Mouse (Mus musculus) MEL (cell line): ENCODE results near the gene Hist1h2ag. TPM values are rescaled to one million over a fixed set of nuclear protein-coding genes. Genes with fewer than 3 reads are reported as not detected.

Source experiments
- DNase-seq: peaks from one replicate; pipeline ENCODE4 v3.0.0; 2011; ENCODE audit warnings: low read depth, low spot score
- H3K27ac ChIP-seq: 2 replicates; pipeline ENCODE4 v1.5.1; 2012; ENCODE audit warnings: low read depth, mild to moderate bottlenecking, control low read depth, low read length, moderate library complexity; ENCODE audit not compliant: control insufficient read depth
- H3K27me3 ChIP-seq, 2 experiments: fragments of 150-350 bp in 1 of 2; sonication (generic) in 1 of 2; 2 replicates each; pipeline ENCODE4 v1.6.1; 2012; ENCODE audit warnings: low read length in 2 of 2, mild to moderate bottlenecking in 2 of 2, improper control_type of control experiment in 1 of 2, moderate library complexity in 1 of 2; ENCODE audit not compliant: insufficient read depth in 2 of 2, control insufficient read depth in 1 of 2
- H3K36me3 ChIP-seq, 2 experiments: 2 replicates each; pipeline ENCODE4 v1.6.1; 2012 to 2014; ENCODE audit warnings: low read length in 2 of 2, improper control_type of control experiment in 1 of 2, inconsistent platforms in 1 of 2, mild to moderate bottlenecking in 1 of 2; ENCODE audit not compliant: insufficient read depth in 2 of 2, control insufficient read depth in 1 of 2
- H3K4me1 ChIP-seq, 2 experiments: fragments of 150-350 bp in 1 of 2; sonication (generic) in 1 of 2; 2 replicates each; pipeline ENCODE4 v1.6.1; 2012; ENCODE audit warnings: low read length in 2 of 2, improper control_type of control experiment in 1 of 2, mild to moderate bottlenecking in 1 of 2; ENCODE audit not compliant: insufficient read depth in 2 of 2, control insufficient read depth in 1 of 2
- H3K4me3 ChIP-seq, 2 experiments: fragments of 150-350 bp in 1 of 2; sonication (generic) in 1 of 2; 2 replicates each; pipeline ENCODE4 v1.5.1; 2012; ENCODE audit warnings: low read depth in 2 of 2, low read length in 2 of 2, mild to moderate bottlenecking in 2 of 2, moderate library complexity in 2 of 2, control low read depth in 1 of 2, improper control_type of control experiment in 1 of 2; ENCODE audit not compliant: control insufficient read depth in 1 of 2, insufficient read depth in 1 of 2
- H3K79me2 ChIP-seq: 2 replicates; pipeline ENCODE4 v1.6.1; 2012; ENCODE audit warnings: mild to moderate bottlenecking, low read length, moderate library complexity; ENCODE audit not compliant: control insufficient read depth, poor library complexity, insufficient read depth
- H3K9ac ChIP-seq: 2 replicates; pipeline ENCODE4 v1.6.1; 2012; ENCODE audit warnings: low read depth, mild to moderate bottlenecking, control low read depth, low read length, moderate library complexity; ENCODE audit not compliant: control insufficient read depth, poor library complexity, severe bottlenecking
- H3K9me3 ChIP-seq: fragments of 150-350 bp; sonication (generic); replicated peaks from 2 replicates; pipeline ENCODE4 v1.6.1; 2012; ENCODE audit warnings: mild to moderate bottlenecking, low read length, improper control_type of control experiment, moderate library complexity; ENCODE audit not compliant: insufficient read depth
- CHD1 ChIP-seq: IDR thresholded peaks from 2 replicates; pipeline ENCODE4 v1.6.1; 2012; ENCODE audit warnings: low read depth, mild to moderate bottlenecking, inconsistent platforms, low read length, improper control_type of control experiment
- CHD2 ChIP-seq: IDR thresholded peaks from 2 replicates; pipeline ENCODE4 v1.6.1; 2011; ENCODE audit warnings: low read length, improper control_type of control experiment
- ELF1 ChIP-seq: IDR thresholded peaks from 2 replicates; pipeline ENCODE4 v1.6.1; 2014; ENCODE audit warnings: low read depth, mild to moderate bottlenecking, inconsistent platforms, low read length, improper control_type of control experiment, moderate library complexity
- ETS1 ChIP-seq: IDR thresholded peaks from 2 replicates; pipeline ENCODE4 v1.6.1; 2012; ENCODE audit warnings: low read depth, mild to moderate bottlenecking, inconsistent platforms, low read length, improper control_type of control experiment, moderate library complexity
- HCFC1 ChIP-seq: IDR thresholded peaks from 2 replicates; pipeline ENCODE4 v1.6.1; 2012; ENCODE audit warnings: low read depth, mild to moderate bottlenecking, inconsistent platforms, low read length, improper control_type of control experiment, moderate library complexity
- KAT2A ChIP-seq: conservative IDR thresholded peaks from 2 replicates; pipeline ENCODE4 v1.6.1; 2012; ENCODE audit warnings: low read depth, low read length, improper control_type of control experiment, inconsistent platforms
- MAFK ChIP-seq: IDR thresholded peaks from 2 replicates; pipeline ENCODE4 v1.6.1; 2011; ENCODE audit warnings: low read depth, mild to moderate bottlenecking, low read length, improper control_type of control experiment, borderline replicate concordance
- MYB ChIP-seq: IDR thresholded peaks from 2 replicates; pipeline ENCODE4 v1.6.1; 2011; ENCODE audit warnings: mild to moderate bottlenecking, low read depth, low read length, improper control_type of control experiment
- MYC ChIP-seq: IDR thresholded peaks from 2 replicates; pipeline ENCODE4 v1.6.1; 2011; ENCODE audit warnings: low read depth, mild to moderate bottlenecking, low read length, improper control_type of control experiment, moderate library complexity
- NELFE ChIP-seq: IDR thresholded peaks from 2 replicates; pipeline ENCODE4 v1.6.1; 2011; ENCODE audit warnings: low read depth, low read length, improper control_type of control experiment
- NRF1 ChIP-seq: IDR thresholded peaks from 2 replicates; pipeline ENCODE4 v1.6.1; 2014; ENCODE audit warnings: low read depth, mild to moderate bottlenecking, inconsistent platforms, low read length, improper control_type of control experiment, moderate library complexity; ENCODE audit not compliant: poor library complexity, insufficient read depth, severe bottlenecking
- POLR2A ChIP-seq, 2 experiments: IDR thresholded peaks; 2 replicates each; pipeline ENCODE4 v1.6.1; 2011 to 2012; ENCODE audit warnings: low read length in 2 of 2, mild to moderate bottlenecking in 2 of 2, control low read depth in 1 of 2, improper control_type of control experiment in 1 of 2, low read depth in 1 of 2, moderate library complexity in 1 of 2; ENCODE audit not compliant: control insufficient read depth in 1 of 2, insufficient read depth in 1 of 2, poor library complexity in 1 of 2
- POLR2AphosphoS5 ChIP-seq: IDR thresholded peaks from 2 replicates; pipeline ENCODE4 v1.6.1; 2012; ENCODE audit warnings: low read depth, borderline replicate concordance, mild to moderate bottlenecking, inconsistent platforms, low read length, moderate library complexity, mixed read lengths
- RCOR1 ChIP-seq: IDR thresholded peaks from 2 replicates; pipeline ENCODE4 v1.6.1; 2012; ENCODE audit warnings: low read depth, mild to moderate bottlenecking, inconsistent platforms, low read length, improper control_type of control experiment
- SIN3A ChIP-seq: IDR thresholded peaks from 2 replicates; pipeline ENCODE4 v1.6.1; 2012; ENCODE audit warnings: low read length, improper control_type of control experiment, inconsistent platforms
- SMC3 ChIP-seq: IDR thresholded peaks from 2 replicates; pipeline ENCODE4 v1.6.1; 2011; ENCODE audit warnings: low read depth, low read length, improper control_type of control experiment
- TBP ChIP-seq: IDR thresholded peaks from 2 replicates; pipeline ENCODE4 v1.8.0; 2011; ENCODE audit warnings: low read depth, low read length, improper control_type of control experiment
- ZKSCAN1 ChIP-seq: IDR thresholded peaks from 2 replicates; pipeline ENCODE4 v1.6.1; 2012; ENCODE audit warnings: low read depth, mild to moderate bottlenecking, inconsistent platforms, low read length, improper control_type of control experiment, moderate library complexity
- ZMIZ1 ChIP-seq: IDR thresholded peaks from 2 replicates; pipeline ENCODE4 v1.6.1; 2012; ENCODE audit warnings: low read depth, mild to moderate bottlenecking, inconsistent platforms, low read length, improper control_type of control experiment, moderate library complexity
- polyA plus RNA-seq, 2 experiments: library from polyadenylated mRNA; stranded (reverse) in 1 of 2; unstranded in 1 of 2; fragments of >175 nt in 1 of 2; fragments of >200 nt in 1 of 2; gene quantifications; 2 replicates each; pipeline versions ENCODE4 v1.2.1 to v1.2.4; 2012; ENCODE audit warnings: low replicate concordance in 2 of 2, low read depth in 1 of 2; ENCODE audit not compliant: insufficient read length in 2 of 2, insufficient read depth in 1 of 2, missing spikeins in 1 of 2
- total RNA-seq: library from RNA; depleted of rRNA; stranded (reverse); fragments of 300-350 nt; gene quantifications from 2 replicates; pipeline ENCODE4 v1.2.3, GENCODE M21; 2012

Hist1h2ag gene
- total and polyA plus RNA-seq, 3 experiments: 5.9 to 766 TPM; not detected in 1

- Histone ChIP-seq H3K4me3 (peak overlapping the region; percentile 40 to 43), H3K79me2 (no peaks in the 10 kb centered on the region), H3K4me1 (peaks cover 0 to 21% of the 10 kb centered on the region in 2 experiments; a peak in 2 of 4 replicates)
- peak; percentile 80 for DNase-seq
- TF ChIP-seq SIN3A (peak; percentile 43), POLR2A (IDR thresholded peaks at IDR 0.05; ENCODE audit: control insufficient read depth in 1 of 2, insufficient read depth in 1 of 2, low read depth in 1 of 2, low read length in 2 of 2, poor library complexity in 1 of 2) (0 out of 4 replicates have a peak, but pooled peaks of 1 of the 2 experiments have one; percentile 16), SMC3 (no peak), NELFE (no peak), ZMIZ1 (no peak), KAT2A (no peak), HCFC1 (0 out of 2 replicates have a peak, but pooled peaks have one; percentile 23)
- TF ChIP-seq, all 39 proteins: peak for 3
- Histone ChIP-seq H3K27ac (peak overlapping the region; percentile 33; the same call in 1 of the 2 replicates), H3K36me3 (peaks cover 0 to 12% of the 10 kb centered on the region in 2 experiments; a peak in 2 of 4 replicates), H3K9ac (peak overlapping the region; percentile 32), H3K9me3 (no peaks in the 10 kb centered on the region), H3K27me3 (peaks cover 2 to 6% of the 10 kb centered on the region in 2 experiments; a peak in 3 of 4 replicates)
These were observed 40.9 kb downstream of the Hist1h2ag start for GRCm38 (mm10) chr13:22001823-22002222.

DNA sequence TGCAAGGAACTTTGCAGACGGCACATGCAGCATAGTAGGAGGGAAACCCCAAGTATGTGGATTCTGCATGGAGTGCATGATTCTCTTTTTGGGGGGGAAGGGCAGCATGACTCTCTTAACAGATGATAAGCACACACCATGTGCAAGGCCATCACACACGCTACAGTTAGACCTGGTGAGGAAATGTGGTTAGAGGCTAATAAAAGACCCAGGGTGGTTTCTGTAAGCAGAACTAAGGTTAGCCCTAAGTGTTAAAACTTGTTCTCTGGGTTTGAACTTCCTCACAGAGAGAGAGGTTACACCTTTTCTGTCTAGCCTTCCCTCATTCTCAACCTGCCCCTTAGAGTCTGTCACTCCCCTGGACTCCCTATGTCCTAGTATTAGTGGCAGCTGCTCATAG lies 41.4 kb downstream of the Hist1h2ag start:
- no peak for DNase-seq
- TF ChIP-seq HCFC1 (0 out of 2 replicates have a peak, but pooled peaks have one; percentile 28), MYC (no peak), MAFK (no peak), ELF1 (no peak), POLR2AphosphoS5 (no peak), MYB (no peak)
- peaks cover 0 to 21% of the 10 kb centered on the region in 2 experiments; a peak in 2 of 4 replicates for H3K4me1 ChIP-seq
- H3K4me3 ChIP-seq: peak overlapping the region; percentile 40 to 43
- peak overlapping the region; percentile 33; the same call in 1 of the 2 replicates for H3K27ac ChIP-seq
- no peaks in the 10 kb centered on the region for H3K9me3 ChIP-seq
- peaks cover 0 to 12% of the 10 kb centered on the region in 2 experiments; a peak in 2 of 4 replicates for H3K36me3 ChIP-seq
- H3K79me2 ChIP-seq: no peaks in the 10 kb centered on the region
- peaks cover 2 to 6% of the 10 kb centered on the region in 2 experiments; a peak in 3 of 4 replicates for H3K27me3 ChIP-seq
- peak overlapping the region; percentile 32 for H3K9ac ChIP-seq

GRCm38 (mm10) chr13:21999147-21999546 lies 43.6 kb downstream of the Hist1h2ag start:
- Histone ChIP-seq H3K4me1 (peaks cover 0 to 27% of the 10 kb centered on the region in 2 experiments; a peak in 2 of 4 replicates), H3K27me3 (peaks cover 2 to 6% of the 10 kb centered on the region in 2 experiments; a peak in 3 of 4 replicates), H3K9me3 (no peaks in the 10 kb centered on the region), H3K27ac (no peak overlapping the region), H3K36me3 (peaks cover 0 to 16% of the 10 kb centered on the region in 2 experiments; a peak in 2 of 4 replicates), H3K9ac (no peak overlapping the region), H3K79me2 (no peaks in the 10 kb centered on the region), H3K4me3 (no peak overlapping the region)
- DNase-seq: no peak
- TF ChIP-seq NRF1: no peak
- no peak for TF ChIP-seq HCFC1
- no peak for TF ChIP-seq RCOR1
- TF ChIP-seq ETS1: no peak
- no peak for TF ChIP-seq TBP
- no peak for TF ChIP-seq CHD2
- TF ChIP-seq MAFK: no peak
- TF ChIP-seq ZKSCAN1: no peak
- TF ChIP-seq SIN3A: no peak
- TF ChIP-seq CHD1: no peak
